Mouse (Mus musculus): Measurements from ENCODE around the gene Foxs1.

DNA sequence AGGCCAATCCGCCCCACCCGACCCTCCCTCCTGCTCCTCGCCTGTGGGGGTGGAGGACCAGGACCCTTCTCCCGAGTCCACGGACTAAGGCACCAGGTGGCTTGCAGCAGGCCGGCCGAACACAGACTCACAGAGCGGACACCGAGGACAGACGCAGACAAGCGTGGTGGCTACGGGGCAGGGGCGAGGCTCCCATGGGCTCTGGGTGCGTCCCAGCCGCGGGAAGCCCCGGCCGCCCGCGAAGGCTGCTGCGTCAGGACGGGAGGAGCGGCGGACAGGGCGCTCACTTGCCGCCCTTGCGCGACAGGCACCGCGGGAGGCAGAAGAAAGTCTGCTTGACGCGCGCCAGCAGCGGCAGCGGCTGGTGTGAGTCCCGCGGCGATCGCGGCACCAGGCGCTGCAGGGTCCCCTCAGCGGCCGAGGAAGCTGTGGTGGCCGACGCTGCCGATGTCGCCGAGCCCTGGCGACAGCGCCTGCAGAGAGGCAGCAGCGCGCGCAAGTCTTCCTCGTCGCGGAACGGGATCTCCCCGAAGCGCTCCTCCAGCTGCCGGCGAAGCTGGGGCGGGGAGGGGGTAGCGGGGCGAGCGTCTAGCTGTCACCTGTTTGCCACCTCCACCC lies 10.0 kb upstream of the Foxs1 start:
- TF ChIP-seq CTCF (IDR thresholded peaks at IDR 0.05; ENCODE audit: extremely low read depth, insufficient read depth, low read length) (no peak), POLR2A (IDR thresholded peaks at IDR 0.05; ENCODE audit: extremely low read depth, insufficient read depth, low read length) (no peak)

All from cortical plate, adult 2 months (tissue).